Mouse (Mus musculus): Measurements from ENCODE around the gene Gm20509.
"Not testable (repeated sequence)": the region's sequence is repeated elsewhere in the genome, so short reads cannot be mapped to it uniquely, and the experiment has no call there.

The Gm20509 gene

GRCm38 (mm10) chr9:73103159-73103879, 1.0 kb downstream of the Gm20509 start:
- DNase-seq = peak; percentile 55

GRCm38 (mm10) chr9:73103880-73104198, 1.6 kb downstream of the Gm20509 start:
- DNase-seq = no peak

- DNase-seq = no peak
These were observed 2.9 kb downstream of the Gm20509 start for GRCm38 (mm10) chr9:73105141-73105540.

GRCm38 (mm10) chr9:73105771-73106170, 3.5 kb downstream of the Gm20509 start:
- no peak for DNase-seq

- peak; percentile 90 for DNase-seq
These were observed 10.9 kb downstream of the Gm20509 start, which contains the start of gene Rsl24d1 for GRCm38 (mm10) chr9:73112919-73113906. TSS of gene Rsl24d1 (plus strand) at chr9:73113426.

GRCm38 (mm10) chr9:73116704-73117103, 14.4 kb downstream of the Gm20509 start:
- DNase-seq = not testable (repeated sequence)

GRCm38 (mm10) chr9:73118012-73118411, 15.7 kb downstream of the Gm20509 start:
- no peak for DNase-seq

GRCm38 (mm10) chr9:73121735-73122134, 19.5 kb downstream of the Gm20509 start:
- no peak for DNase-seq

GRCm38 (mm10) chr9:73125043-73125570, 22.8 kb downstream of the Gm20509 start:
- DNase-seq = no peak

GRCm38 (mm10) chr9:73127457-73127856, 25.2 kb downstream of the Gm20509 start:
- no peak for DNase-seq

- DNase-seq = no peak
These were observed 27.6 kb downstream of the Gm20509 start for GRCm38 (mm10) chr9:73129875-73130274.

- no peak for DNase-seq
These were observed 28.3 kb downstream of the Gm20509 start for GRCm38 (mm10) chr9:73130529-73130928.

GRCm38 (mm10) chr9:73137341-73137886, 35.1 kb downstream of the Gm20509 start:
- no peak for DNase-seq

- no peak for DNase-seq
These were observed 52.1 kb downstream of the Gm20509 start for GRCm38 (mm10) chr9:73154347-73154746.

GRCm38 (mm10) chr9:73157968-73158367, 55.7 kb downstream of the Gm20509 start:
- DNase-seq = no peak

GRCm38 (mm10) chr9:73159265-73159664, 57.0 kb downstream of the Gm20509 start:
- DNase-seq = no peak

GRCm38 (mm10) chr9:73162571-73163333, 60.5 kb downstream of the Gm20509 start:
- DNase-seq = peak; percentile 69

- no peak for DNase-seq
These were observed 63.4 kb downstream of the Gm20509 start for GRCm38 (mm10) chr9:73165631-73166030.
